Comparison of ENCODE assay signal across 26 mouse cellular contexts in the genomic region with DNA sequence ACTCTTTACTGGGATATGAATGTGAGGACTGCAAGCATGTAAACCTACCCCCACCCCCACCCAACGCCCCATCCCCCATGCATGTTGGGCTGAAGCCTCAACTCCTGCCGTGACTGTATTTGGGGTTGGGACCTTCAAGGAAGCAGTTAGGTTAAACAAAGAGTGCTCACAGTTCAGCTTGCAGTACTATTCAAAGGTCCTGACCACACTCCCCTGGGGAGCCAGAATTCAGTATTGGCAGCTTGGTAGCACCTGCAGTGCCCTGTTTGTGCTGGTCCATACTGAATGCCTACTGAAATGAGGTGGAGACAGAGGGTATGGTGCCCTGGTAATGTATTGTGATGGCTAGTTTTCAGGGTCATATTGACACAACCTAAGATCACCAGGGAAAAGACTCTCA.
"Had no signal": no experiment of that assay in that cellular context is flagged by ENCODE, and none has a peak within 500 bp of the region (broad histone marks: within the 10 kb centered on the region; RNA-seq: fewer than 3 reads in every experiment).

No protein-coding gene starts in this region.

- H3K4me1 ChIP-seq: heart, embryonic 12.5 days; hindbrain, embryonic 12.5 days; intestine, embryonic 15.5 days; limb, embryonic 10.5 days; limb, embryonic 12.5 days had no signal

- H3K4me3 ChIP-seq: gastrocnemius, adult 2 months; heart, embryonic 10.5 days; heart, embryonic 12.5 days; hindbrain, embryonic 10.5 days; hindbrain, embryonic 12.5 days; intestine, embryonic 15.5 days; layer of hippocampus, adult 2 months; left cerebral cortex, adult 2 months; limb, embryonic 10.5 days; limb, embryonic 12.5 days had no signal

- DNase-seq: gastrocnemius, postnatal 10 days; gastrocnemius, postnatal 25 days; heart, adult 18-20 months; heart, postnatal 10 days; heart, postnatal 4 days; kidney, adult 18-20 months; kidney, adult 8-10 months; kidney, postnatal 10 days; kidney, postnatal 25 days; kidney, postnatal 4 days; liver had no signal

- H3K36me3 ChIP-seq: heart, embryonic 10.5 days; heart, embryonic 12.5 days; hindbrain, embryonic 10.5 days; hindbrain, embryonic 12.5 days; intestine, embryonic 15.5 days; limb, embryonic 10.5 days; limb, embryonic 12.5 days had no signal

- H3K9me3 ChIP-seq: heart, embryonic 10.5 days; heart, embryonic 12.5 days; hindbrain, embryonic 10.5 days; hindbrain, embryonic 12.5 days; intestine, embryonic 15.5 days; limb, embryonic 10.5 days; limb, embryonic 12.5 days had no signal

- ATAC-seq: hindbrain, embryonic 16.5 days; inflammation-experienced regulatory T-cells, adult 6 months; intestine, embryonic 15.5 days; intestine, postnatal 0 days had no signal

- H3K9ac ChIP-seq: heart, embryonic 12.5 days; hindbrain, embryonic 12.5 days; hindbrain, embryonic 14.5 days; intestine, embryonic 15.5 days; limb, embryonic 12.5 days had no signal

- H3K4me2 ChIP-seq: heart, embryonic 12.5 days; hindbrain, embryonic 12.5 days; hindbrain, embryonic 14.5 days; intestine, embryonic 15.5 days; limb, embryonic 12.5 days; liver, embryonic 11.5 days had no signal

- H3K27me3 ChIP-seq: heart, embryonic 12.5 days; hindbrain, embryonic 12.5 days; intestine, embryonic 15.5 days; limb, embryonic 12.5 days had no signal

- H3K27ac ChIP-seq: gastrocnemius, adult 2 months; heart, embryonic 10.5 days; hindbrain, embryonic 10.5 days; hindbrain, embryonic 12.5 days; hindbrain, embryonic 14.5 days; intestine, embryonic 15.5 days; layer of hippocampus, adult 2 months; left cerebral cortex, adult 2 months; limb, embryonic 10.5 days; limb, embryonic 12.5 days had no signal
